Mouse (Mus musculus): Measurements from ENCODE around the gene Kcnk1.

GRCm38 (mm10) chr8:126003546-126003945 is 8.6 kb downstream of the Kcnk1 start:
- TF ChIP-seq CTCF (IDR thresholded peaks at IDR 0.05; ENCODE audit: low read depth, low read length) = no peak
- no peak for TF ChIP-seq POLR2A (IDR thresholded peaks at IDR 0.05; ENCODE audit: extremely low read depth, insufficient read depth, low read length)
